Mouse (Mus musculus): ENCODE measurements around the gene 1600014C10Rik.
A peak's percentile ranks its signal among the peaks of the same experiment; 100 is the strongest.

The 1600014C10Rik gene

DNA sequence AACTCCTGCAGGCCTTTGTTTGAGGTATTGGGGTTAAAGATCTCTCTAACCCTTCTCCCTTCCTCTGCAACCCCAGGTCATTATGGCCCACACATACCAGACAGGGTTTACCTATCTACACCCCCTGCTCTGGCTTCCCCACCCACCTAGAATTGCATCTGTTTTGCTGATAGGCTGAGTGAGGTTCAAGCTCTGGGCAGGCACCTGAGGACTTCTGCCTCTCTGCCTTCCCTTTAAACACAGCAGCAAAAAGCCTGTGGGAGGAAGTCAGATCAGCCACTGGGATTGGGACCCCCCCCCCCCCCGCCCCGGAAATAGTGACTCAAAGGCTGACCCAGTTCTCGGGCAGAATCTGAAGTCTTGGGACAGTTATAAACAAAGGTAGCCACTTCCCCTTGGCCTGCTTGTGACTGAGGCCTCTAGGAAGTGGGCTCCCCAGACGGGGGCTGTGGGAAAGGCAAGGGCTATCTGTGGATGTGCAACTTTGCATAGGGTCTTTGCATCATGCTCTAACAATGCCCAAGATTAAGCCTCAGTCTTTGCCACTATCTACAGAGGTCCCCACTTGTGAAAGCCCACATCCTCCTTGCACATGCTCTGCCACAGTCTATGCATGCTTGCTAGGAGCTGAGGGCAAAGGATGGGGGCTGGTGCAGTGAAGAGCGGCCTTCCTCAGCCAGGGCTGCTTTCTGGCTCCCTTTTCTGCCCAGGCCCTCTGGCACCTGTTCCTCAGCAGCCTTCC, 31.6 kb downstream of the 1600014C10Rik start:
- Histone ChIP-seq H3K27me3 (ENCODE audit: insufficient read depth, low read length) (no peaks in the 10 kb centered on the region), H3K36me3 (ENCODE audit: insufficient read depth, low read length) (peaks cover 13% of the 10 kb centered on the region), H3K4me3 (replicated peaks; ENCODE audit: low read length) (no peak overlapping the region; the same call in 1 of the 2 replicates), H3K4me1 (replicated peaks; ENCODE audit: low read depth, low read length) (peaks cover 56% of the 10 kb centered on the region), H3K9me3 (ENCODE audit: low read length) (no peaks in the 10 kb centered on the region)
- TF ChIP-seq NANOG (IDR thresholded peaks at IDR 0.05; ENCODE audit: borderline replicate concordance, low read length), result no peak
- TF ChIP-seq POU5F1 (IDR thresholded peaks at IDR 0.05; ENCODE audit: borderline replicate concordance, low read length), result no peak
- TF ChIP-seq CTCF (conservative IDR thresholded peaks at IDR 0.05; ENCODE audit: low read length), result no peak

DNA sequence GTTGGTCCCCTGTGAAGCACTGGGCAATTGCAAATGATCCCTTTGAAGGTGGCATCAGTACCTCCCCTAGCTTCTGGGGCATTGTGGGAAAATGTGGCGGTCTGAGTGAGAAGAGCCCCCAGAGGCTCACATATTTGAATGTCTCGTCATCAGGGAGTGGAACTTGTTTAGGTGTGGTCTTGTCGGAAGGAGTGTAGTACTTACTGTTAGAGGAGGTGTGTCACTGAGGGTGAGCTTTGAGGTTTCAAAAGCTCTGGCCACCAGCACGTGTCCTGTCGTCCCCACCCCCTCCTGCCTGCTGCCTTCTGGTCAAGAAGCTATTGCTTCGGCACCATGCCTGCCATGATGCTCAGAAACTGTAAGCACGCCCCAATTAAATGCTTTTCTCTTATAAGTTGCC, 32.3 kb downstream of the 1600014C10Rik start:
- H3K27me3 ChIP-seq (ENCODE audit: insufficient read depth, low read length), result peaks cover 5% of the 10 kb centered on the region; the same call in 1 of the 2 replicates
- H3K4me1 ChIP-seq (replicated peaks; ENCODE audit: low read depth, low read length), result peaks cover 51% of the 10 kb centered on the region
- no peaks in the 10 kb centered on the region for H3K9me3 ChIP-seq (ENCODE audit: low read length)
- TF ChIP-seq POU5F1 (IDR thresholded peaks at IDR 0.05; ENCODE audit: borderline replicate concordance, low read length) (no peak), CTCF (conservative IDR thresholded peaks at IDR 0.05; ENCODE audit: low read length) (no peak), NANOG (IDR thresholded peaks at IDR 0.05; ENCODE audit: borderline replicate concordance, low read length) (no peak)
- H3K36me3 ChIP-seq (ENCODE audit: insufficient read depth, low read length), result peaks cover 20% of the 10 kb centered on the region
- no peak overlapping the region; the same call in 1 of the 2 replicates for H3K4me3 ChIP-seq (replicated peaks; ENCODE audit: low read length)

DNA sequence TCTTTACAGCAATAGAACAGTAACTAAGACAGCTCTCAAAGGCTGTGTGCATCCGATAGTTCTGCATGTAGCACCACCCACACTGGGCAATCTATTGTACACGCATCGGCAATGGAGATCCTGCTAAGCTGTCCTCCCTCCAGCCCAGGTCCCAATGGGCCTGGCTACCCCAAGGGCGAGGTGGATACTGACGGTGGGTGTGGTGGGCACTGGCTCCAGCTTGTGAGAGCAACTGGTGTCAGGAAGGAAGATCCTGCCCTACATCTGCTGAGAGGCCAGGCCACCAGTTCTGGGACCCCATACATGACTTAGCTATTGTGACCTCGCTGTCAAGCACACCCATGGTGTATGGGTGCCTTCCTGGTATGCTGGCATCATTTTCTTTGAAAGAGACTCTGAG, 32.7 kb downstream of the 1600014C10Rik start:
- no peaks in the 10 kb centered on the region for H3K9me3 ChIP-seq (ENCODE audit: low read length)
- no peak overlapping the region for H3K4me3 ChIP-seq (replicated peaks; ENCODE audit: low read length)
- peaks cover 48% of the 10 kb centered on the region for H3K4me1 ChIP-seq (replicated peaks; ENCODE audit: low read depth, low read length)
- peaks cover 9% of the 10 kb centered on the region for H3K27me3 ChIP-seq (ENCODE audit: insufficient read depth, low read length)
- TF ChIP-seq CTCF (conservative IDR thresholded peaks at IDR 0.05; ENCODE audit: low read length), result no peak
- no peak for TF ChIP-seq NANOG (IDR thresholded peaks at IDR 0.05; ENCODE audit: borderline replicate concordance, low read length)
- no peak for TF ChIP-seq POU5F1 (IDR thresholded peaks at IDR 0.05; ENCODE audit: borderline replicate concordance, low read length)
- peaks cover 24% of the 10 kb centered on the region for H3K36me3 ChIP-seq (ENCODE audit: insufficient read depth, low read length)

DNA sequence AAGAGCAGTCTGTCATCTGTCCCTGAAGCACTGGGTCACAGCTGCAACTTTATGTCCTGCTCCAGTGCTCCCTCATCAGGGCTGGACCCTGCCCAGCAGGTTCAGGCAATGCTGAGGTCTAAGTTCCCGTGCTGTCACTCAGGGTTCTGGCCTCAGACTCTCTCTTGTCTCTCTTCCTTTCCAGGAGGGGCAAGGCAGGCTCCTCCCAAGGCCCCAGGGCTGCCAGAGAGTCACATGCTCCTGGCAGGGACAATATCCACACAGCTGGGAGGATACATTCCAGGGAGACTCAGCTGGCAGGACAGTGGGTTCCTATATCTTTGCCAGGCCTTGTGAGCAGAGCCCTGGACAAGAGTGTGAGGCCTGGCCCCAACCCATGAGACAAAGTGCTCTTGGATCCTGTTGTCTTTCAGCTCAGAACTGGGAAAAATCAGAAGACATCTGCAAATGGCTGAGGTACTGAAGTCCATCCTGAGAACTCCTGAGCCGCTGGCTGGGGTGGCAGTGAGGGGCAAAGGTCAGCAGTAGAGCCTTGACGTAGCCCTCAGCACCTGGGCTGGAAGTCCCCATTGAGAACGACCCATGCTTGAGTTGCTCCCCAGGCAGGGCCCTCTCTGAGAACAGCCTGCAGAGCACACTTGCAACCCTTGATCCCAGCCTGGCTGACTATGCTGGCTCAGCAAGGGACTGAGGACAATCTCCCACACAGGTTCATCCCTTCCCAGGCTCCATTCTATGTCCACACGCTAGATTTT, 34.6 kb downstream of the 1600014C10Rik start:
- no peak overlapping the region for H3K4me3 ChIP-seq (replicated peaks; ENCODE audit: low read length)
- peaks cover 28% of the 10 kb centered on the region for H3K27me3 ChIP-seq (ENCODE audit: insufficient read depth, low read length)
- H3K4me1 ChIP-seq (replicated peaks; ENCODE audit: low read depth, low read length), result peaks cover 61% of the 10 kb centered on the region
- TF ChIP-seq CTCF (conservative IDR thresholded peaks at IDR 0.05; ENCODE audit: low read length) (no peak), NANOG (IDR thresholded peaks at IDR 0.05; ENCODE audit: borderline replicate concordance, low read length) (no peak), POU5F1 (IDR thresholded peaks at IDR 0.05; ENCODE audit: borderline replicate concordance, low read length) (no peak)
- peaks cover 37% of the 10 kb centered on the region for H3K36me3 ChIP-seq (ENCODE audit: insufficient read depth, low read length)
- H3K9me3 ChIP-seq (ENCODE audit: low read length), result no peaks in the 10 kb centered on the region

DNA sequence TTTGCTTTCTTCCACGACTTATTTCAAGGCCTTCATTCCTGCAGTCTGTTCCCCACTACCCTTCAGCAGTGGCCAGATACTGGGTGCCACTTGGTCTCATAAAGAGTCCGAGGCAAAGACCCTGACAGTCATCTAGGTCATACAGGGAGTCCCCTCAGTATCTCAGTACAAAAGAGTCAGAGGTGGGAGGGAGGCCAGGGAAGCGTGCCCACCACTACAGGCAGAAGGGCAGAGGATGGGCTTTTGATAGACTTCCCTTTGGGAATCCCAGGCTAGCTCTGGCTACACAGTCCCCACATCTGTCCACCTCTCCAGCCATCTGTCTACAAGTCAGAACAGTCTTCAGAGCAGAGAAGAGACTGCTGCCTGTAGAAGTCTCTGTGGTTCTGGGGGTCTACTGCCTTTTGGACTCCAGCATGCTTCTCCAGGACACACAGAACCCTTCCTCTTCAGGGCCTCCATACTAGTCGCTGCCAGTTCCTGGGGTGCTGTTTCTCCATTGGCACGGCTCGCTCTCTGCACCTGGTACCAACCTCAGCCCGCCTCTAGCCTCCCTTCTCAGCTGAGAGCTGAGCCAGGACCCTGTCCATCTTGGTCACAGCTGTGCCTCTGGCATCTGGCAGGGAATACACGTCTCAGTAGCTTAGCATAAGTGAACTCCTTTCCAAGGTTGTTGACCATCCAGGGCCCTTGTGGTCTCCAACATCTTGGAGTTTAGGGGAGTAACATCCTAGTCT, 35.8 kb downstream of the 1600014C10Rik start:
- TF ChIP-seq NANOG (IDR thresholded peaks at IDR 0.05; ENCODE audit: borderline replicate concordance, low read length) (no peak), CTCF (conservative IDR thresholded peaks at IDR 0.05; ENCODE audit: low read length) (no peak), POU5F1 (IDR thresholded peaks at IDR 0.05; ENCODE audit: borderline replicate concordance, low read length) (no peak)
- H3K36me3 ChIP-seq (ENCODE audit: insufficient read depth, low read length), result peaks cover 37% of the 10 kb centered on the region

DNA sequence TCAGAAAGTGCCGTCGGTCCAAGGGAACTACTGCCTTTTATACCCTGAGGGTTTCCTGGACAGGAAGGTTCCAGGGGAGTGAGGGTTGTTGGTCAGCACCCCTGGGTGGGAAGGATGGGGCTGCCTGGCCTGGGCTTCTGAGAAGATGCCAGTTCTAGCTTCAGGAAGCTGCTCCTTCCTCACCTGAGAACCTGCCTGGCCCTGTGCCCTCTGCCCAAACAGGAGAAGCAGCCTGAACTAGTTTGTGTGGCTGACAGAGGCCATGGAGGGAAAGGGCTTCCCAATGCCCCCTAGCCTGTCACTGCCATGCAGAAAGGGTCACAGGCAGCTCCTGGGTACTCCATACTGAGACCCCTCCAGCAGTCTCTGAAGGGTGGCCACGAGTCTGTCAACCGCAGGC, 36.5 kb downstream of the 1600014C10Rik start:
- peaks cover 50% of the 10 kb centered on the region for H3K4me1 ChIP-seq (replicated peaks; ENCODE audit: low read depth, low read length)
- H3K36me3 ChIP-seq (ENCODE audit: insufficient read depth, low read length), result peaks cover 37% of the 10 kb centered on the region
- H3K27me3 ChIP-seq (ENCODE audit: insufficient read depth, low read length), result peaks cover 32% of the 10 kb centered on the region
- TF ChIP-seq CTCF (conservative IDR thresholded peaks at IDR 0.05; ENCODE audit: low read length) (no peak), POU5F1 (IDR thresholded peaks at IDR 0.05; ENCODE audit: borderline replicate concordance, low read length) (no peak), NANOG (IDR thresholded peaks at IDR 0.05; ENCODE audit: borderline replicate concordance, low read length) (no peak)
- H3K9me3 ChIP-seq (ENCODE audit: low read length), result no peaks in the 10 kb centered on the region
- H3K4me3 ChIP-seq (replicated peaks; ENCODE audit: low read length), result no peak overlapping the region

More for the DNA sequence above, 35.8 kb downstream of the 1600014C10Rik start:
- peaks cover 53% of the 10 kb centered on the region for H3K4me1 ChIP-seq (replicated peaks; ENCODE audit: low read depth, low read length)
- no peak overlapping the region for H3K4me3 ChIP-seq (replicated peaks; ENCODE audit: low read length)
- H3K27me3 ChIP-seq (ENCODE audit: insufficient read depth, low read length), result peaks cover 32% of the 10 kb centered on the region
- no peaks in the 10 kb centered on the region for H3K9me3 ChIP-seq (ENCODE audit: low read length)

DNA sequence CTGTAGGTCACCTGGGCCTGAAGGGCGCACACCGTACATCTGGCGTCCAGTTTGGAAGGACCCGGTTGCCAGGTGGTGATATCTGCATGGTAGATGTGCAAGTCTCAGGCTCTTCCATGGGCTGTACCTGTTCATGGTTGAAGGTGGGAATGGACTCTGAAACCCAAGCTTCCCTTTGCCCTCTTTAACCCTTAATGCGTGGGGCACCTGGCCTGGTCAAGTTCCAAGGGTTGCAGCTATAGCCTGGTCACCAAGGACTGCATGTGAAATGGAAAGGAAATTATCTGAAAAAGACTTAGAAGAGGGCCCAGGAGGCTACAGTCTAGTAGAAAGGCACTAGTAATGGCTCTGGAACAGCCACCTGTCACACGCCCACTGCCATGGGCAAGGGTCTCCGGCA, 37.8 kb downstream of the 1600014C10Rik start:
- Histone ChIP-seq H3K27me3 (ENCODE audit: insufficient read depth, low read length) (peaks cover 32% of the 10 kb centered on the region), H3K36me3 (ENCODE audit: insufficient read depth, low read length) (peaks cover 37% of the 10 kb centered on the region), H3K9me3 (ENCODE audit: low read length) (no peaks in the 10 kb centered on the region), H3K4me3 (replicated peaks; ENCODE audit: low read length) (peak overlapping the region; percentile 69), H3K4me1 (replicated peaks; ENCODE audit: low read depth, low read length) (peaks cover 47% of the 10 kb centered on the region)
- TF ChIP-seq CTCF (conservative IDR thresholded peaks at IDR 0.05; ENCODE audit: low read length), result no peak
- TF ChIP-seq NANOG (IDR thresholded peaks at IDR 0.05; ENCODE audit: borderline replicate concordance, low read length), result no peak
- no peak for TF ChIP-seq POU5F1 (IDR thresholded peaks at IDR 0.05; ENCODE audit: borderline replicate concordance, low read length)
